Comparison of ENCODE assay signal across 10 mouse cellular contexts in the genomic region with DNA sequence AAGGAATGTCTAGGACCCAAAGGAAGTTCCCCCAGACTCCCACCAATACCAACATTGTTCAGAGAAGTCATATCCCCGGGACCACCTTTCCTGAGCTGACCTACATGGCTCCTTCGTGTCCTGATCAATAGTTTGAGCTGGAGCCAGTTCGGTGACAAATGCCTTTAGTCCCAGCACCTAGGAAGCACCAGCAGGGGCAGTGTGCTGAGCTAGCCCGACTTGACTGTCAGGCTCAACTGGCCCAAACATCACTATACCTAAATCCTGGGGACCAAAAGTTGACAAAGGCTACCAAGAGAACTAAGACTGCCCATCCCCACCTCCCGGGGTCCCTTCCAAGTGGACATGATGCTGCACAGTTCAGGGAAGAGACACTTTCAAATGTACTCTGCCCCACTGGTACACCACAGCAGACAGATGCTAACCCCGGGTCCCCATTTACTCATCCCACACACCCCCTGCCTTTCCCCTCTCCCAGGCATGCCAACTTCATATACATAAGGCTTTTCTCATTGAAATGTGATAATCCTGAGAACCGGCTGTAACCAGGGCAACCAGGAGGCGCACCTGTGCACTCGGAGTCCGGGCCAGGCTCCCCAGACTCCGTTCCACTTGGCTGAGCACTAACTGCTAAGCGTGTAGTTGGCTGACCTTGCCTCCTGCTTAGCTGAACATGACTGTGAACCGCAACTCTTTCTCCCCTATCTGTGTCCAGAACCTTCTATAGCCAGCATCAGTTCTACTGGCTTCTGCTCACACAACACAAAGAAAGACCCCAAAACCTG.
DNase-seq lines count a peak whose midpoint lies in the region; ATAC-seq and TF ChIP-seq lines count a peak whose summit lies in the region.
"Had no signal": no experiment of that assay in that cellular context is flagged by ENCODE, and none has a peak within 500 bp of the region (broad histone marks: within the 10 kb centered on the region; RNA-seq: fewer than 3 reads in every experiment).

No protein-coding gene starts in this region.

- no peak overlapping the region for H3K9ac ChIP-seq in liver, adult 2 months (ENCODE audit: low read depth, low read length)
- H3K9ac ChIP-seq in hindbrain, embryonic 16.5 days (ENCODE audit: low read depth, low read length), result no peak overlapping the region
- no peak overlapping the region for H3K9ac ChIP-seq in midbrain, embryonic 14.5 days (replicated peaks; ENCODE audit: low read length)

- H3K27ac ChIP-seq in liver, adult 2 months (replicated peaks; ENCODE audit: insufficient read depth, low read depth, low read length), result no peak overlapping the region
- no peak overlapping the region for H3K27ac ChIP-seq in hindbrain, embryonic 16.5 days (ENCODE audit: low read depth, low read length)
- H3K27ac ChIP-seq in midbrain, embryonic 14.5 days (replicated peaks; ENCODE audit: low read depth, low read length), result no peak overlapping the region
- H3K27ac ChIP-seq: macrophage had no signal

- no peaks in the 10 kb centered on the region for H3K79me2 ChIP-seq in liver, adult 2 months (ENCODE audit: control insufficient read depth, insufficient read depth, low read length)

- H3K4me3 ChIP-seq in liver, adult 2 months (ENCODE audit: insufficient read depth, low read depth, low read length), result no peak overlapping the region
- no peak overlapping the region for H3K4me3 ChIP-seq in hindbrain, embryonic 16.5 days (ENCODE audit: low read length)
- no peak overlapping the region for H3K4me3 ChIP-seq in midbrain, embryonic 14.5 days (replicated peaks; ENCODE audit: low read depth, low read length)

- no peak for DNase-seq in liver, adult 2 months (ENCODE audit: extremely low read depth, low read depth, low spot score)
- DNase-seq in liver, result no peak
- DNase-seq in cerebellum, adult 9-10 months, result peak; percentile 87
- DNase-seq in midbrain, embryonic 14.5 days, result peak; percentile 60
- no peak for DNase-seq in spleen, postnatal 4 days (ENCODE audit: low spot score in 2 of 2)
- no peak for DNase-seq in gastrocnemius, postnatal 4 days (ENCODE audit: low spot score in 2 of 2)
- DNase-seq in lung, adult 18-20 months, result no peak
- DNase-seq: adrenal gland, postnatal 14 days had no signal

- no peaks in the 10 kb centered on the region for H3K9me3 ChIP-seq in hindbrain, embryonic 16.5 days (ENCODE audit: control insufficient read depth, low read length)
- H3K9me3 ChIP-seq in midbrain, embryonic 14.5 days (ENCODE audit: control insufficient read depth, low read length), result no peaks in the 10 kb centered on the region

- no peaks in the 10 kb centered on the region for H3K36me3 ChIP-seq in liver, adult 2 months (ENCODE audit: control insufficient read depth, insufficient read depth, low read length)
- no peaks in the 10 kb centered on the region for H3K36me3 ChIP-seq in hindbrain, embryonic 16.5 days (ENCODE audit: control insufficient read depth, insufficient read depth, low read length)
- H3K36me3 ChIP-seq in midbrain, embryonic 14.5 days (ENCODE audit: control insufficient read depth, insufficient read depth, low read length), result no peaks in the 10 kb centered on the region

- H3K4me1 ChIP-seq in liver, adult 2 months (ENCODE audit: control insufficient read depth, insufficient read depth, low read length), result no peaks in the 10 kb centered on the region
- peaks cover 7% of the 10 kb centered on the region for H3K4me1 ChIP-seq in hindbrain, embryonic 16.5 days (ENCODE audit: control insufficient read depth, insufficient read depth, low read depth, low read length)
- H3K4me1 ChIP-seq in midbrain, embryonic 14.5 days (ENCODE audit: control insufficient read depth, insufficient read depth, low read length), result peaks cover 12% of the 10 kb centered on the region; the same call in 1 of the 2 replicates

- TF ChIP-seq CTCF in liver, adult 2 months (IDR thresholded peaks at IDR 0.05; ENCODE audit: low read depth, low read length), result 0 out of 2 replicates have a peak, but pooled peaks have one; percentile 10

- peak; percentile 50; the same call in 1 of the 2 replicates for ATAC-seq in hindbrain, embryonic 16.5 days
- ATAC-seq in midbrain, embryonic 14.5 days (ENCODE audit: low FRiP score, low TSS enrichment), result no peak

- 37% methylated on average over 13 of the region's 13 CpGs for WGBS in liver, adult 2 months
- 18% methylated on average over 13 of the region's 13 CpGs for WGBS in hindbrain, embryonic 16.5 days
- 8% methylated on average over 13 of the region's 13 CpGs for WGBS in midbrain, embryonic 14.5 days

- no peaks in the 10 kb centered on the region for H3K27me3 ChIP-seq in liver, adult 2 months (ENCODE audit: control insufficient read depth, insufficient read depth, low read length)
- peaks cover 2% of the 10 kb centered on the region; the same call in 1 of the 2 replicates for H3K27me3 ChIP-seq in hindbrain, embryonic 16.5 days (replicated peaks; ENCODE audit: control insufficient read depth, insufficient read depth, low read length)
- no peaks in the 10 kb centered on the region for H3K27me3 ChIP-seq in midbrain, embryonic 14.5 days (ENCODE audit: control insufficient read depth, insufficient read depth, low read length)

- no peak overlapping the region for H3K4me2 ChIP-seq in hindbrain, embryonic 16.5 days (ENCODE audit: low read length)
- H3K4me2 ChIP-seq in midbrain, embryonic 14.5 days (ENCODE audit: low read length), result no peak overlapping the region

- TF ChIP-seq POLR2A in liver, adult 2 months (IDR thresholded peaks at IDR 0.05; ENCODE audit: extremely low read depth, insufficient read depth, low read length), result no peak

Comparison
In these comparisons a context has a peak if more than half of its experiments do, and no peak if none do; other contexts are left out.
1. DNase-seq: peak in cerebellum, adult 9-10 months (single experiment) and midbrain, embryonic 14.5 days (single experiment); none in liver, adult 2 months (single experiment), liver (single experiment), spleen, postnatal 4 days (0 of 2), gastrocnemius, postnatal 4 days (0 of 2) and lung, adult 18-20 months (0 of 2).